Mouse (Mus musculus) forebrain, embryonic 11.5 days (tissue): ENCODE measurements at regions not wholly inside any gene's neighbourhood (a gene's known extent, or its start where the extent isn't known, plus 50 kb on each side); places are given as distances from the start of the nearest gene placed in this dataset.

Experiments
- ATAC-seq: fragments of 200-750 bp; cut with Nextera tagmentation; replicated peaks from 2 replicates; pipeline ENCODE4 v1.8.0; 2017; ENCODE audit warnings: moderate TSS enrichment; ENCODE audit not compliant: low FRiP score
- DNase-seq: peaks from one replicate; pipeline ENCODE4 v3.0.0-alpha.2; 2017; ENCODE audit warnings: low spot score
- H3K27ac ChIP-seq: fragments of 300-500 bp; sonication (generic); 2 replicates; pipeline ENCODE4 v1.5.1; 2014; ENCODE audit warnings: low read depth, low read length
- H3K27me3 ChIP-seq: fragments of 300-500 bp; sonication (generic); 2 replicates; pipeline ENCODE4 v1.6.1; 2014; ENCODE audit warnings: mild to moderate bottlenecking, low read length, mixed read lengths; ENCODE audit not compliant: control insufficient read depth, insufficient read depth
- H3K36me3 ChIP-seq: fragments of 300-500 bp; sonication (generic); 2 replicates; pipeline ENCODE4 v1.6.1; 2014; ENCODE audit warnings: mild to moderate bottlenecking, low read length, moderate library complexity, mixed read lengths; ENCODE audit not compliant: control insufficient read depth, insufficient read depth
- H3K4me1 ChIP-seq: fragments of 300-500 bp; sonication (generic); replicated peaks from 2 replicates; pipeline ENCODE4 v1.6.1; 2014; ENCODE audit warnings: low read length, mixed read lengths; ENCODE audit not compliant: control insufficient read depth, insufficient read depth
- H3K4me2 ChIP-seq: fragments of 300-500 bp; sonication (generic); 2 replicates; pipeline ENCODE4 v1.6.1; 2014; ENCODE audit warnings: low read depth, mild to moderate bottlenecking, low read length, moderate library complexity, mixed read lengths; ENCODE audit not compliant: severe bottlenecking
- H3K4me3 ChIP-seq: fragments of 300-500 bp; sonication (generic); 2 replicates; pipeline ENCODE4 v1.5.1; 2014; ENCODE audit warnings: low read depth, low read length
- H3K9ac ChIP-seq: fragments of 300-500 bp; sonication (generic); 2 replicates; pipeline ENCODE4 v1.6.1; 2014; ENCODE audit warnings: low read length
- H3K9me3 ChIP-seq: fragments of 300-500 bp; sonication (generic); 2 replicates; pipeline ENCODE4 v1.6.1; 2016; ENCODE audit warnings: low read length, mixed read lengths; ENCODE audit not compliant: control insufficient read depth
- WGBS: fragments of 180-500 bp; shearing (Covaris S2); extraction: QIAGEN DNeasy Blood & Tissue Kit; methylation state at CpG from one replicate; pipeline ENCODE4 v1.1.7; 2014; 5-methylcytosine and 5-hydroxymethylcytosine counted together

DNA sequence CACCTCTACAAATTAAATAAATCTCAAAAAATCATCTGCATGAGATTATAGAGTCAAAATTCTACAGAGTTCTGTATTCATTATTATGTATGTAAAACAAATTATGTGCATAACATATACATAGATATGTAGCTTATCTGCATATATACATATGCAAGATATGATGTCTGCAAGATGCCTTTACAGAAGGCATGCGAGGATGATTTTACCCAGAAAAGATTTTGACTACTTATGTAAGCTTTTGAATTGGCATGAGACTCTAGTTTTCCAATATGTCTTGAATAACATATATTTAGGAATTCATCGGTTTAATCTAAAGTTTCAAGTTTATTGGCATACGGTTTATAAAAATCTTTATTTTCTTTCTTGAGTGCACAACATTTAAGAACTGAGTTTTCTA is 939.2 kb downstream of the Efnb2 start:
- 92% methylated on average over 3 of the region's 3 CpGs for WGBS
- Histone ChIP-seq H3K9me3 (no peaks in the 10 kb centered on the region), H3K4me3 (no peak overlapping the region), H3K27me3 (no peaks in the 10 kb centered on the region), H3K27ac (no peak overlapping the region), H3K36me3 (no peaks in the 10 kb centered on the region), H3K9ac (no peak overlapping the region), H3K4me2 (no peak overlapping the region), H3K4me1 (no peaks in the 10 kb centered on the region)
- ATAC-seq (no peak), DNase-seq (no peak)

DNA sequence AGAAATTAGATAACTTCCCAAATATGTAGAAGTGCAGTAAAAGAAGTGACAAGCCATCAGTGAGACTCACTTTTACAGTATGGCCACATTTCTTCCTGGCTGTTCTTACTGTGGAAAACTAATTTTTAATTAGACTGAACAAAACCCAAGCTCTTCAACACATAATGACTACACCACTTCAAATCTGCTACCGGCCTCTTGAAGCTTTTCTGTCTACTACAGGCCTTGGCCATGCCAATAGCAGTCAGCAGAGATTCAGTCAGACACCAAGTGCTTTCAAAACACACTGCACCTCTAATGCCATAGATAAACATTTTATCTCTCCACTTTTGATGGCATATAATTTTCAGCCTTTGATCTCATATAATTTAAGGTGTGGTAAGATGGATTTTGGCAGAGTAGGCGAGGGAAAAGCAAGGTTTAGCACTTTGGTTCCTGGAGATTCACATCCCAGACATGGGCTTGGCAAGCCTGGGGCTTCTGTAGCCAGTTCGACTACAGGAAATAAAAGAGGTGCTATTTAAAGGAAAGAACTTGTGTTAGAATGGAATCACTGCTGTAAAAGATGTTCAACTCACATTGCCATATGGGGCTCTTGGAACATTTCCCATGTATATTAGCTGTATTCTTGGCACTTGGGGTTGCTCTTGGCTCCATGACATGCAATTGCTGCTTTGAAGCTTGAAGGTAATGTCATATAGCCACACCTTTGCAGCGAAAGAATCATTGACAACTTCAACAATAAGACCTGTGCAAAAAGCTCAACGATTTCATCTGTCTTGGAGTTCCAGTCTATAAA is 941.9 kb downstream of the Efnb2 start:
- 87% methylated on average over 5 of the region's 5 CpGs for WGBS
- no peak for ATAC-seq
- Histone ChIP-seq H3K4me2 (no peak overlapping the region), H3K9me3 (no peaks in the 10 kb centered on the region), H3K27me3 (no peaks in the 10 kb centered on the region), H3K9ac (no peak overlapping the region), H3K4me3 (no peak overlapping the region), H3K36me3 (no peaks in the 10 kb centered on the region), H3K4me1 (no peaks in the 10 kb centered on the region), H3K27ac (no peak overlapping the region)
- no peak for DNase-seq

DNA sequence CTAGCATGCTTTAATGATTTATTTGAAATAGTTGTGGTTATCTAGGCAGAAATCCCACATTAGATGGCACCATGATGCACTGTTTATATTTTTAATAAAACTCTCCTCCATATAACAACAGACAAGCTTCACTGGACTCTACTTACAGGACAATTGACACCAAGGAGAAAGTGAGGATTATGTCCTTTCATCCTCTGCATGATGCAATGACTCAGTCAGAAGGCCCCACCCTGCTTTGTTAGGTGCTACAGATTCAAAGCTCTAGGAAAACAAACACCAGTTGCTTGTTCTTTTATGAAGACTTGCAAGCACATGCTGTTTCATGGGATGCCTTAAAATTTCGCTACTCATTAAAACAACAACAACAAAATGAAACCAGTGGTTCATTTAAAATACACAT is 950.3 kb downstream of the Efnb2 start:
- ATAC-seq: no peak
- 73% methylated on average over 1 of the region's 1 CpGs for WGBS

DNA sequence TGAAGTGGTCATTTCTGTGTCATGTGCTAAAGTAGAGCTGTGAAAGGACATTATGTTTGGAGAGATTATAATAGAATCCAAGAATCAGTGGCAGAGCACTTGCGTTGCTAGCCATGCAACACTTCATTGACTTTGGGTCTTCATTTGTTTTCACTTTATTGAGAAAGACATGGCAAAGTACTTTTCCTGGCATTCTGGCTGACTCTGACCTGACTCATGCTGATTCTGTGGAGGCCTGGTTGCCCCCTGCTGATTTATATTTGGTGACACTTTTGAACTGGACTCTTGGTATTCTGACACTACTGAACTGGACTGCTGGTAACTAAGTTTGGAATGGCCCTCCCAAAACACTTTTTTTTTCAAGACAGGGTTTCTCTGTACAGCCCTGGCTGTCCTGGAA is 951.6 kb downstream of the Efnb2 start:
- H3K27me3 ChIP-seq: no peaks in the 10 kb centered on the region
- H3K9me3 ChIP-seq: no peaks in the 10 kb centered on the region
- ATAC-seq (no peak), DNase-seq (no peak)
- no peak overlapping the region for H3K27ac ChIP-seq
- 86% methylated on average over 1 of the region's 1 CpGs for WGBS
- H3K4me3 ChIP-seq: no peak overlapping the region
- no peaks in the 10 kb centered on the region for H3K36me3 ChIP-seq
- no peak overlapping the region for H3K9ac ChIP-seq
- no peak overlapping the region for H3K4me2 ChIP-seq
- H3K4me1 ChIP-seq: no peaks in the 10 kb centered on the region

More for the DNA sequence above, 950.3 kb downstream of the Efnb2 start:
- Histone ChIP-seq H3K9me3 (no peaks in the 10 kb centered on the region), H3K4me3 (no peak overlapping the region), H3K4me2 (no peak overlapping the region), H3K36me3 (no peaks in the 10 kb centered on the region), H3K9ac (no peak overlapping the region), H3K27ac (no peak overlapping the region), H3K27me3 (no peaks in the 10 kb centered on the region), H3K4me1 (no peaks in the 10 kb centered on the region)
- no peak for DNase-seq

DNA sequence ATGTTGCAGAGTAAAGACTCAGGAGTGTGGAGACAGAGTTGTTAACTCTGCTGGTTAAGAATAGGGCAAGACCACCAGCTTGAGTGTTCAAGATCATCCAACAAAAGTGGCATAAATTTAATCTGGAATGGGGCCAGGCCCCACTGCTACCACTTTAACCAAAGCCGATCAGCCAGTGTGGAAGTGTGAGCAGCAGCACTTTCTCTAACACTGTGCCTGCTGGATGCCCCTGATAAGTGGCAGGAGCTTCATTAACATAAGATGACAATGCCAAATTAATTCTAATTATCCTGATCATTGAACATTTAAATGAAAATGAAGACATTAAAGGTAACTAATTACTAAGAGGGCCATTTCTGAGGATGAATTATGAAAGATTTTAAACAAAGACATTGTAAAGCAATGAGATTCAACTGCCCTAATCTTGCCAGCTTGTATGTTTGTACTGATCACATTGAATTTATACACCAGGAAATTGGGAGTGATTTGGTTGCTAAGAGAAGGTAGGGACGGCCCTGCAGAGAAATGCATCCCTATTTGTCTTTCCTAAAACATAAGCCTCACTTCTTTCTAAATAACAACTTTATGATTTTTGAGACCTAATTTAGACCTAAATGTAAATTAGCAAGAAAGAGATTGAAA is 969.6 kb downstream of the Efnb2 start:
- ATAC-seq (0 out of 2 replicates have a peak, but pooled peaks have one; percentile 72), DNase-seq (no peak)

DNA sequence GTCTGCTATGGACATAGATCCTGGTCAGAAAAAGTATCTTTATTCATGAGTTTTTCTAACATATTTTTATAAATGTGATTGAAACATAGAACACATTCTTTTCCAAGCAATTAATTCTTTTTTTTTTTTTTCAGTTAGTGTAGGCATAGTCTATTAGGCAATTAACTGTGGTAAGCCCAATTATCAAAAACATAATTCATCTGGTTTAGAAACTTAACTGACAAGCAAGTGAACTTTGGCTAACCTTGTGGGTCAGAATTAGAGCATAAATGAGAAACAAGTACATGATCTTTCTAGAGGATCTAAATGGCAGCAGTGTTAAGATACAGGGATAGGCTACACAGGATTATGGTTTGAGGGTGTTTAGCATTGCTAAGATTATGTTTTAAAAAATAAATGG is 1007.2 kb downstream of the Efnb2 start:
- ATAC-seq: no peak
- DNase-seq: no peak
- no peaks in the 10 kb centered on the region for H3K36me3 ChIP-seq
- H3K27ac ChIP-seq: no peak overlapping the region
- no peak overlapping the region for H3K4me3 ChIP-seq
- H3K9ac ChIP-seq: no peak overlapping the region
- H3K4me1 ChIP-seq: no peaks in the 10 kb centered on the region
- H3K4me2 ChIP-seq: no peak overlapping the region
- no peaks in the 10 kb centered on the region for H3K27me3 ChIP-seq
- H3K9me3 ChIP-seq: no peaks in the 10 kb centered on the region

More for the DNA sequence above, 969.6 kb downstream of the Efnb2 start:
- Histone ChIP-seq H3K9me3 (no peaks in the 10 kb centered on the region), H3K4me2 (no peak overlapping the region), H3K36me3 (no peaks in the 10 kb centered on the region), H3K27me3 (no peaks in the 10 kb centered on the region), H3K4me1 (no peaks in the 10 kb centered on the region), H3K4me3 (no peak overlapping the region), H3K9ac (no peak overlapping the region), H3K27ac (no peak overlapping the region)
- 55% methylated on average over 2 of the region's 2 CpGs for WGBS
